Mouse (Mus musculus): Measurements from ENCODE around the gene Zscan20.

Gene Zscan20

DNA sequence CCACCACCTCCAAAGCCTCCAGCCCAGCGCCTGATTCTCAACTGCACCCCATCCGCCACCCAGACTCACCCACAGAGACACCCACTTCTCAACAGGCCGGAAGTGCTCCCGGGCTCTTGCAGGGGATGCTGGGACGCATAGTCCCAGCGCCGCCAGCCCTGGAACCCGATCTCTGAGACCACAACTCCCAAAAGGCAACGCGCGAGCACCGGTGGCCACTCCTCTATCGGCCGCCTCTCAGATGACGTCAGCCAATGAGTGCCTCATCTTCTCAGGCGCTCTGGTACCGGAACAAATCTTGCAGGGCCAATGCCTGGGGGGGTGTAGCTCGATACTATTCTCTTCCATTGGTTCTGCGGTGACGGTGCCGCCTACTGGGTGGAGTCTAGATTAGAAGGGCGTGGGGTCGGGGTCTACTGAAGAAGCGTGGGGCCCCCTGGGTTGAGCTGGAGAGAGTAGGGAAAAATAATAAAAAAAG, at the start of gene Zscan20:
Zscan20 (minus strand) TSS at position 174 of the 478 bp plus-strand sequence.
- peak; percentile 92 for DNase-seq

DNA sequence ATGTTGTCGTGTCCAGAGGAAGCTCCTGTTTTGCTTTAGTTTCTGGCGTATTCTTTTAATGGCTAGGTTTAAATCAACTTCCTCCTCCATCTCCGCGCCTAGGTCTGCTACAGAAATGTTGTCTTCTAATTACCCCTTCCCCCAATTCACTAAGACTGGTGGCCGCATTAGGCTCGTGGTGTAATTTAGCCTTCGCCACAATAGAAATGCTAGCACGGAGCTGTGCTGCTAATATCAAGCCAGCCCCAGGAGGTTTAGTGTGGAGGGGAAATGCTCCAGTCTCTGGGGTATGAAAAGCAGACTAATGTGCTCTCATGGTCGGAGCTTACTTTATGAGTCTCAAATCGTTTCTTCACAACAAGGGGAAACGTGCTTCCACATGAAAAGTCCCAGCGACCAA, 45.5 kb upstream of the Zscan20 start:
- no peak for DNase-seq

DNA sequence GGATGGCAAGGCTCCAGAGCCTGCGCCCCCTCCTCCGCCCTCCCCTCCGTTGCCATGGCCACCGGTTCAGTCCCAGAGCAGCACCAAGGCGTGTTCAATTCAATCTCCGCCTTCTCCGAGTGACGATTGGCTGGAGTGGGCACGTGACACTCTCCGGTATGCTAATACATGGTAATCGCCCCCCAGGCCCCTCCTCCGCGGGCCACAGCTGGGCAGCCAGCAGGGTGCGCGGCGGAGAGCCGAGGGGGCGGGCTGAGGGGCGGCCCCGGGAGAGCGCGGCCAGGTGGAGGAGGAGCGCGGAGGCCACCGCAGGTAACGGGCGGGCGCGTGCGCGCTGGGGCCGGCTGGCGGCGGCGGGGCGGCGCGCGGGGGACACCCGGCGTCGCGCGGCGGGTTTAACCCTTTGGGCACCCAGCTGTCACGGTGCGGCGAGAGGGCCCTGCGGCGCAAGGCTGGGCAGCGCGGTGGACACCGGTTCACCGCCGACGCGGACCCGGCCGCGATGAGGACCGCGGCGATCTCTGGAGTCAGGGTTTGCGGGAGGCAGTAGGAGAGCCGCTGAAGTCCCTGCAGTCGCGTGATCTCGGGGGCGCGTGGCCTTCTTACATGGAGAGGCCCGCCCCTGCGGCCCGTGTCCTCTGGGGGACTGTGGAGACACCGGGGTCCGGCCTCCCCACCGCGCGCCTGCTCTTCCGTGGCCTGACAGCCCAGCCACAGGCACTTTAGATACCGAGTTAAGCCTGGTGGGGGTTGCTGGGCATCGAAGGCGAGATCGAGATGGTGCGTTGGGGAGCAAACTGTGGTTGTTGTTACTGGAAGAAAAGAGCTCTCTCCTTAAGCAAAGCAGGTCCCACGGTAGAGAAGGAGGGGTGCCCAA, 44.8 kb upstream of the Zscan20 start, which contains the start of gene Phc2:
Phc2 (plus strand) TSS at position 198 of the 877 bp plus-strand sequence.
- DNase-seq: peak; percentile 96

DNA sequence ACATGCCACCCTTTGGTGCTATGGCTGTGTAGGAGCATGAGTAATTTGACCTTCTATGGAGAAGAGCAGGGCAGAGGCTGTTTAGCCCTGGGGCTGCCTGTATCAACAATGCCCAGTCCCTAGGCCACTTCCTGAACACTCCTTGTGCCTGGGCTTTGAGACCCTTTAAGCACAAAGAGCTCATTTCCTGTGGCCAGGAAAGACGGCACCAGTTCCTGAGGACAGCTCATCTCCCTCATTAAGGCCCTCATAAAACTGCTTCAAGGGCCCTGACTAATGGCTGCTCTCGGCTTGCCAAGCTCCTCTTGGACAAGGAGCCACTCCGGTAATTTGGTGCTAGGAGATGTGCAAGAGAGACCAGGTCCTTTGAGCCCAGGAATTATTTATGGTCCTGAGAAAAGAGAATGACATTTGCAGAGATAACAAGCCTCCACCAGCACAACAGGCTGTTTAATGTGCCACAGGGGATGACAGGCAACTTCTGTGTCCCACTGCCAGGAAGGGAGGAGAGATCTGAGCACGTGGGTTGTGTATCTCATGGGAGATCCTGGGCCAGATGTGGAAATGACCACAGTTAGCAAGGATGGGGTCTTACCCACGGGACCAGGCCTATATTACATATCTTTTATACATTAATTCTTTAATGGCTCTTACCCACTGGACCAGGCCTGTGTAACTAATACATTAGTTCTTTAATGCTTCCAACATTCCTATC, 42.8 kb upstream of the Zscan20 start:
- DNase-seq: no peak

DNA sequence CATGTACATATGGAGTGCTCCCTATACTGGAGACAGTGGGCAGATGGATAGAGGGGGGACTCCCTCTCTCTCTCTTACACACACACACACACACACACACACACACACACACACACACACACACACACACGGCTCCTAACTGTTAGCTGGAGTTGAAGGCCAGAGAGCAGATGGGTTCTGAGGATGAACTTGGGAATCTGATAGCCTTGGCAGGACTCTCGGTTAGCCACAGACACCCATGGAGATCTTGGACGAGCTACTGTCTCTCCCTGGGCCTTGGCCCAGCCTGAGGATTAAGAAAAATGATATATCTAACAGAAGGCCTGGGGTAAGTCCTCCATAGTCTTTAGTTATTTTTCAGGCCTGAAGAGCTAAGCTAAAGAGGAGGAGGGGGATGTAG, 41.6 kb upstream of the Zscan20 start:
- no peak for DNase-seq

DNA sequence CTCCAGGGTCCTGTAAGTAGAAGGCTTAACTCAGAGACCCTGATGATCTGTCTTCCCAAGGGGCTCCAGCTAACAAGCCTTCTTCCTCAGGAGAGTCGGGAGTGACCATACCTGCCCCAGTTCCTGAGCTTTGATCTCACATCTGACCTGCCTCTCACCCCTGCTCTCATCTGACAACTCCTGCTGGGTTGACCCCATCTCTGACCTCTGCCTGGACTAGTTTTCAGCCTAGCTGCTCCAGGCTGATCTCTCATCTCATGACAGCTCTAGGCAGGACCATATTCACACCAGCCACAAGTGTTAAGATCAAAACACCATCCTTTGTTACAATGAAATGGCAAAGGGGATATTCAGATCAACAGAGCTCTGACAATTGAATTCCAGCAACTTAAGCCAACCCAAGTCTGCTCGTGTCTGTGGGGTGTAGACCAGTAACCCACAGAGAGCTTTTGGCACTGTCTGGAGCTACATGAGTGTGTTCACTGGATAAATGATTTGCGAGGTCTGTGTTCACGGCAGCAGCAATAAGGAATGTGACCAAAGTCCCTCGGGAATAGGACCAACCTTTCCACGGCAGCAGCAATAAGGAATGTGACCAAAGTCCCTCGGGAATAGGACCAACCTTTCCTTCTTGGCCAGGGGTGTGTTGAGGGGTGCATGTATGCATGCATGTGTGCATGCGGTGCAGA, 38.8 kb upstream of the Zscan20 start:
- no peak for DNase-seq

DNA sequence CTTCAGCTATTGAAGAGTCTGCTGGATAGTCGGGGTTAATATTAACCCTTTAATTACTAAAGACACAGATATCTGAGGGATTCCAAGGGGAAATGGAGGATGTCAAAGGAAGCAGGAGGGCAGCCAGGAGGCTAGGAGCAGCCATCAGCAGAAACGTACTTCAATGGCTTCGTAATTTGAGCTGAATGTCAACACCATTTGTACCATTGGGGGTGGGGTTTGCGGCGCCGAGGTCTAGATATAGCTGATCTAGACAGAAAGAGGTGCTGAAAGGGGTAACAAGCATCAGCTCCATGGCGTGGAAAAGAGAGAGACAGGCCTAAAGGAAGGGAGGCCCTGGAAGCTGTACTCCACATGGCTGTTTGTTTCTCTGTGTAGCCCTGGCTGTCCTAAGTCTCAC, 36.9 kb upstream of the Zscan20 start:
- DNase-seq: no peak

DNA sequence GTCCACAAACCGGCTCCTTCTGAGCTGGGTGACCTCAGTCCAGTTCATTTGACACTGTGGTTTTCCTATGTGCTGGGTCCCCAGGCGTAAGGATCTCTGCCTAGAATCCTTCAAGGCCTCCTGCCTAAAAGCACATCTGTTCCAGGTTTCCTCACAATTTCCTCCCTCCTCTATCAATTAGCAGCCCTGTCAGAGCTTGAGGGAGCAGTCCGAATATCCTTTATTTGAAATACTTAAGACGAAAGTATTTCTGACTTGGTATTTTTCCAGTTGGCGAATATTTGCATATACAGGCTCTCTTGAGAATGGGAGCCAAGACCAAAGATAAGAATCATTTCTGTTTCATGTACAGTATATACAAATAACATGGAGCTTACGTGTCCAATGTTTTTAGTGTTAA, 36.0 kb upstream of the Zscan20 start:
- DNase-seq: no peak

DNA sequence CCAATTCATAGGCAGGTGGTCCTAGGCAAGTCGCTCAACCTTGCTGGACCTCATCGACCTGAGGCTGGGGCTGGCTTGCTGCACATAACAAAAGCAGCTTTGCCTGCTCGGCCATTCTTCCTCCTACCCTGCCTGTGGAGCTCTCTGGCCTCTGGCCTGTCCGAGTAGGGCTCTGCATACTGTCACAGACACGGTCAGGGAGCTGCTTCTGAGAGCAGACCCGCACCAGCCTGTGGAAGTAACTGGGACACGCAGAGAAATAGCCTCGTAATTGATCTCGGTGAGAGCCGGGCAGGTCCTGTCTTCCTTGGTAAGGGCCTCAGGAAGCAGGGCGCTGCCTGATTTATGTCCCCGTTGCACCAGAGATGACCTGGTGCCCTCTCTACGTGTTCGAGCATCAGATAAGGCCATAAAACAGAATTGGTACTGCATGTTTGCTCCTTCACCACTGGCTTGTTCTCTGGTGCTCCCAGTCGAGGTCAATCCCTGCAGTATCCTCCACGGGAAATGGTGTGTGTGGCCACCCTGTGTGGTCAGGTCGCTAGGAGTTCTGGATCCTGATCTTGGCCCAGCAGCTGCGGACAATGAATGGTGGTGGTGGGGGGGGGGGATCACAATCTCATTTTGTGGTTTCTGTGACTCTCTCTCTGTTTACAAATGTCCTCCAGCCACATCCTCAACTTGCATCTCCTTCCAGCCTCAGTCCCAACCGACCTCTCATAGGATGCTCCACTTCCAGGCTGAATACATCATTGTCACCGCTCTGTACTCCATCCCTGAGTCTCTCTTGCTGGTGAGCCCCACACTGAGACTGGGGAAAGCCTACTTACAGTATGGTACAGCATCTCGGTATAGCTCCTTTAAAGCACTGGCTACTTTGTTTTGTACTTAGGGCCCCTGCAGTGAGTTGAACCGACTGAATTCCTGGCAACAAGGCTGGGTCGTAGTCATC, 32.1 kb upstream of the Zscan20 start:
- DNase-seq: no peak

DNA sequence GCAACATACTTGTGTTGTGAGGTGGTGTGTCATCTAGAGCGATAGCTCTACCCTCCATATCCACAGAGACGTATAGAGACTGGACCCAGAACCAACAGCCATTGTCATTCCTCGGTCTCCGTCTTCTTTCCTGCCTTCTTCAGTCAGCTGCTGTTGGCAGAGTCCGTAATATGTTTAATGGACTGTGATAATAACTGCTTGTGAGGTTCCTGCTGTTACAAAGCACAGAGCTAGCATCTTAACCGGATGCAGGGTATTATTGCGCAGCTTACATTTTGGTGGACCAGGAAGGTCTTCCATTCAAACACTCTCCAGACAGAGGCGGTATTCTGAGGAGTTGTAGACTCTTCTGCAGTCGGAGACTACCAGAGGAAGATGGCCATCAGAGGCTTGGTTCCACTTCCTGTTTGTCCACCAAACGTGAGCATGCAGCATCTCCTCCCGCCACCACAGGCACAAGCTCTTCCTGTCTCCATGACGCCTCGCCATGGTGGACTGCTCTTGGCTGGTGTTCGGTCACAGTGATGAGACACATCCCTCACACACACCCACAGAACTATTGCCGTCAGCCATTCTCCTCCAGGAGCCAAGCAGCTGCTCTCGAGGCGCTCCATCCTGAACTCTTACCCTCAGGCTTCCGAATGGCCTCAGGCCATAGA, 28.5 kb upstream of the Zscan20 start:
- DNase-seq: no peak

DNA sequence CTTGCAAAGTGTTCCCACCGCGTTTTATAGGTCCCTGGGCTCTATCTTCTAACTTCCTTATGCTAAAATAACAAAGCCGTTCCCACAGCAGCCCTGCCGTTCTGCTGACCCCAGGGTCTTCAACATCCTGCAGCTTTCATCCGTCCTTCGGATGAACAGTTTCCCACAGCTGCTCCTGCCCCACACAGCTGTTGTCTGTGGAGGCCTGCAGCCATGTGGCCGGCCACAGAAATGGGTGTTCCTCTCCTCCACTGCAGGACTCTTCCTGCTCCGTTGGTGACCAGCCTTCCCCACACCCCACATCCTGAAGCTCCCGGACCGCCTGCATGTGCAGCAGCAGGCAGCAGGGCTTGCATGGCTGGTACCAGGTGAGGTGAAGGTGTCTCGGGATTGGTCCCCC, 27.4 kb upstream of the Zscan20 start:
- DNase-seq: peak; percentile 25

DNA sequence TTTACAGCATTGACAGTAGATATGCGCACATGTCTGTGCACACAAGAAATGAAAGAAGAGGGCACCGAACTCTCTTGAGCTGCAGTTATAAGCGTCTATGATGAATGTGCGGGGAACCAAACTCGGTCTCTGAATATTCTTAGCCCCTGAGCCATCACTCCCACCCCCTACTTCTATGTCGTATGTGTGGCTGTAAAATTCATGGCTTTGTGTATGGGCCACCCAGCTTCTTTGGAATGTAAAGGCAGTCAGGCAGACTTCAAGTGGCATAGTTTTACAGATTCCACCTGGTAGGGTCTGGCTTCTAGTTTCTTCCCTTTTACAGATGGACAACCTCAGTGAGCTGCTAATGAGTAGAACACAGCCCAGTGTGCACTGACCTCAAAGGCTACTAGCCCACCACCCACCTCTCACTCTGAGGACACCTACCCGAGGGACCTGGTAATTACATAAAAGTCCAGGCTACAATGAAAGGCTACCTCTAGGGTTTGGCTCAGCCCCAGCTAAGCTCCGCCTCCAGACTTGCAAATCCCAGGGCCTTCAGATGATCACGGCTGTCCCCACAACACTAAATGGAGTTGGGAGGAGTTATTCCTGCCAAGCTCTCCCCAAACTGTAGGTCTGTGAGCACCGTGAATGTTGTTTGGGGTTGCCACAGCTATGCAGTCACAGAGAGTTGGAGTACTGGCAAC, 26.1 kb upstream of the Zscan20 start:
- DNase-seq: no peak

DNA sequence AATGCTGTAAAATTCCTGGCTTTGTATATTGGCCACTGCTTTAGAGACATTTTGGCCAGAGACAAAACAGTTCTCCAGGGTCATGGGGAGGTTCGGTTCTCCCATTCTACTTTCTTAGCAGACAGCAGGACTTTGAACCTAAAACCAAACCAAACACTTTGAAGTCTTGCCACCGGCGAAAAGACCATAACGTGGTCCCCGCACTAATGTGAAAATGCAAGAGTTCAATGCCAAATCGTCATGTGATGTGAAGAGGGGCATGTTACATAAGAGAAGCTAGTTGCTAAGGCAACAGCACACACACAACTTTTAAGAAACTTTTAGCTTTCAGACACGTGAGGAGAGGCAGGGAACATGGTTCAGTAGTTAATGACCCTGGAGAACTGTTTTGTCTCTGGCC, 25.6 kb upstream of the Zscan20 start:
- no peak for DNase-seq

DNA sequence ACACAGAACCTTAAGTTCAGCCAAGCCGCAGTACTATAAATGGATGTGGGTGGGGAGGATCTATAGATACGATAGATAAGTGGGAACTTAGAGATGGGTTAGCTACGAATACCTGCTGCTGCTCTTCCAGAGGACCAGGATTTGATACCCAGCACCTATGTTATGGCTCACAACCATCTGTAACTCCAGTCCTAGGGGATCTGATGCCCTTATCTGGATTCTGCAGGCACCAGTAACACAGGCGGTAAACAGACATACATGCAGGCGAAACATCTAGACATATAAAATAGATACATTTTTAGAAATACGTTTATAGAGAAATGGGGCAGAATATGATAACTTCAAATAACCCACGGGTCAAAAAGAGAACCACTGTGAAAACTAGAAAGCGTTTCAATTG, 11.2 kb upstream of the Zscan20 start:
- DNase-seq: no peak

DNA sequence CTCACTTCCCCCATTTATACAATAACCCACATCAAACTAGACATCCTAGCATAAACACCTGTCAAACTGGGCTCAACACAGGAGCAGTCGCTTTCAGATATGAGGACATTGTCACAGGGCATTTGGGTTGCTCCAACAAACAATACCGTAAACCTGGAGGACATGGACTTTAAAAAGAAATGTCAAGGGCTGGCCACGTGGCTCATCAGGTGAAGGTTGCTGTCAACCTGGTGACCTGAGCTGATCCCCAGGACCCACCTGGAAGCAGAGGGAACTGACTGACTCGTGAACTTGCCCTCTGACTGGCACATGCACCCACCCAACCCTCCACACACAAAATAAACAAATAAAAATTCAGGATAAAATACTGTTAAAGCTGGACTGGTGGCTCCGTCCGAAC, 10.7 kb upstream of the Zscan20 start:
- no peak for DNase-seq

DNA sequence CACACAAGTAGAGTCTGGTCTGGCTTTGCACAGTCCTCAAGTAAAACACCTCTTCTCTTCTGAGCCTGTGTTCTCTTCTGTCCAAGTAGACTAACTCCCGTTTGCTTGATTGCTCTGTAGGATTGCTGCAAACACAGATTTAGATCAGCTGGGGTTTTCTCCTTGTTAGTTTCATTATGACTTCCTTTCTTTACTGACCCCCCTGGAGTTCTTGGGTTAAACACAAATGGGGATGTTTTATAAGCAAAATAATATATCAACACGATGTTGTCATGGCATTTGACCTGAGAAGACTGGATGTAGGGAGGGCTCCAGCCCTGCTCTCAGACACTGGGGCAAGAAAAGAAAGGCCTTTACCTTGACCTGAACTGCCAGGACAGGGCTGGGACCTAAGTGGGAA, 9.1 kb upstream of the Zscan20 start:
- DNase-seq: no peak

DNA sequence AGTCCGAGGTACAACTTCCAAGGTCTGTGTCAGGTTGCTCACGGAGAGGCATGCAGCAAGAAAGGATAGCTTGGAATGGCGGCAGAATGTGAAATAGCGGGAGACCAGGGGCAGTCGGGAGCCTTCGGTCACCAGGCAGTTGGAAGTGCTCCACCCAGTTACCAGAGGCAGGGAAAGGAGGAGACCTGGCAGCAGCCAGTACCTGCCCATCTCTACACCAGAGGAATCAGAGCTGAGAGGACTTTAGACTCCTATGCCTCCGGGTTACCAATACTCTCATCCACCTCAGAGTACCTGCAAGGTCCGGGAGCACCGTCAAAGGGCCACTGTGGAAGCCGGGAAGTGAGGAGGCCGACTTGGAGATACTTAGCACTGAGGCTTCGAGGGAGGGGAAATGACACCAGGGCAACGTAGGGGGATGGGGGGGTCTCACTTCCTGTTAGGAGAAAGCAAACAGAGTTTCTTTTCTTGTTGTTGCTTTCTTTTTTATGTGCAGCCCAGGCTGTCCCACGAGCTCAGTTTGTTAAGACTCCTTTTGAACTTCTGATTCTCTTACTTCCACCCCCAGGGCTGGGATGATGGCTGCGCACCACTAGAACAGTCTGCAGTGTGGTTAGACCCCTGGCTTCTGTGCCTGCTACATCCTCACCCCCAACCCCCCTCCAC, 8.5 kb upstream of the Zscan20 start, which contains the start of gene Tlr12:
Tlr12 (minus strand) TSS at position 374 of the 666 bp plus-strand sequence.
- DNase-seq: peak; percentile 78

DNA sequence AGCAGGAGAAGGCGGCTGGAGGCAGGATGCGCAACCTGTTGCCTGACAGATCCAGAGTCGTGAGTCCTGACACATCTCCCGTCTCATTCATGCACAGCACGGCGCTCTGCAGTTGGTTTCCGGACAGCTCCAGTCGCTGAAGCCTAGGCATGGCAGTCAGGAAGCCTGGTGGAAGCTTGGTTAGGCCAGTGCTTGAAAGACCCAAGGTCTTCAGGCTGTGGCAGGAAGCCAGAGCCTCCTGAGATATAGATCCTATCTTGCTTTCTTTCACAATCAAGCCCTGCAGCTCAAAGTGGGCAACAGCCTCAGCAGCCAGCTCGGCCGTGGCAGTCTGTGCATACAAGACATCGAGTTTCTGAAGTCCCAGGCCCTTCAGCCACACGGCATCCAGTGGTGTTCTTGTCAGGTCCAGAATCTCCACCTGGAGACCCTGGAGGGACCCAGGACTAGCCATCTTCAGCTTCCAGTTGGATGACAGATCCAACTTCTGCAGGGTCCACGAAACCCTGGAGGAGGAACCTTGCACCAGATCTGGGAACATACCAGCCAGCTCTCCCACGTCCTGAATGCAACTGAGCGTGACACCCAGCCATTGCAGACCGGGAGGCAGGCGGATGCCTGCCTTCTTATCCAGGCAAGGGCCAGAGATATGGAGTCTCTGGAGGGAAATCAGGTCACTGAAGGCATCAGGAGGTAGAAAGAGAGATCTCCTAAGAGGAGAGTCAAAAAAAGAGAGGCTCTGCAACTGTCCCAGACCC, 7.6 kb upstream of the Zscan20 start:
- DNase-seq: peak; percentile 63

DNA sequence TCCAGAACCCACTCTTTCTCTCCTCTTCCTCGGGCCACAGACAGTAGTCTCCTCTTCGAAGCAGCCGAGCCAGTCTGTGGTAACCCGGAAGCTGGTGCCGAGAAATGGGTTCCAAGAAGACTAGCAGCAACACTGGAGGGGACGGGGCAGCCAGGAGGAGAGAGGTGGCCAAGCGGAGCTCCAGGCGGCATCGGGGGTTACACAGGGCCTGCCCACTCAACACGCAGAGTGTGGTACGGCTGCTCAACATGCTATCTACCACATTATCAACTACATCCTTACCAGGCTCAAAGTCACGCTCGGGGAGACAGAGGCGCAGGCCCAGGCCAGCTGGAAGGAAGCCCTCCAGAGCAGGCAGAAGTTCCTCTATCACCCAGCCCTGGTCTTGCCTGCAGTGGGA, 5.9 kb upstream of the Zscan20 start:
- DNase-seq: peak; percentile 60

DNA sequence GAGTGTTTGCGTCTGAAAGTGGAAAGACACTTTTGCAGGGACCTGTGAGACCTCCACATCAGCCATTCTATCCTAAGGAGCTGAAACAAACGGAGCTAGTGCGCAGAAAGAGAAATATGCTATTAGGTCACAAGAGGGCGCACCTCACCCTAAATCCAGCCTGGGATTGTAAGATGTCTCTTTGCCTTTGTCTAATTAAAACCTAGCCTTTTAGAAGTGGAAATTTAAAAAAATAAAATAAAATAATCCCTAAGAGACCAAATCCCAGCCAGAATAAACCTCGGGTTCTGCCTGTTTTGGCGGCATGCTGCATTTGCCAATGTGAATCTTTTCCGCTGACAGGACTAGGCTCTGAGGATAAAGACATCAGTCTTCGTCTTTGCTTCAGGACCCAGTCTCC, 3.4 kb upstream of the Zscan20 start:
- DNase-seq: peak; percentile 56

Data from thymus, postnatal 4 days (tissue).